Mouse (Mus musculus) small intestine, adult 2 months (tissue): ENCODE measurements around the gene Obsl1. TPM values are rescaled to one million over a fixed set of nuclear protein-coding genes. Genes with fewer than 3 reads are reported as not detected.

Source experiments
- H3K27ac ChIP-seq: fragments of 200-500 bp; 2 replicates; pipeline ENCODE4 v1.5.1; 2012; ENCODE audit warnings: low read depth, low read length, control low read depth, inconsistent platforms; ENCODE audit not compliant: insufficient read depth
- H3K27me3 ChIP-seq: fragments of 200-500 bp; 2 replicates; pipeline ENCODE4 v1.6.1; 2012; ENCODE audit warnings: mild to moderate bottlenecking, moderate library complexity, low read length, inconsistent platforms; ENCODE audit not compliant: control insufficient read depth, insufficient read depth
- H3K36me3 ChIP-seq: fragments of 200-500 bp; 2 replicates; pipeline ENCODE4 v1.6.1; 2012; ENCODE audit warnings: mild to moderate bottlenecking, low read length, control low read depth, inconsistent platforms; ENCODE audit not compliant: control insufficient read depth, insufficient read depth
- H3K4me1 ChIP-seq: fragments of 200-500 bp; 2 replicates; pipeline ENCODE4 v1.6.1; 2012; ENCODE audit warnings: low read length, inconsistent platforms, mixed read lengths; ENCODE audit not compliant: control insufficient read depth, insufficient read depth, insufficient read length
- H3K4me3 ChIP-seq: fragments of 200-500 bp; 2 replicates; pipeline ENCODE4 v1.5.1; 2012; ENCODE audit warnings: low read depth, mild to moderate bottlenecking, control low read depth, inconsistent platforms, low read length, moderate library complexity
- CTCF ChIP-seq: fragments of 200-500 bp; IDR thresholded peaks from 2 replicates; pipeline ENCODE4 v1.5.1; 2012; ENCODE audit warnings: low read depth, mild to moderate bottlenecking, control low read depth, inconsistent platforms, low read length, moderate library complexity, mixed read lengths; ENCODE audit not compliant: insufficient replicate concordance, insufficient read length; ENCODE audit errors: extremely low read depth
- POLR2A ChIP-seq: fragments of 200-500 bp; IDR thresholded peaks from 2 replicates; pipeline ENCODE4 v1.6.1; 2012; ENCODE audit warnings: low read depth, mild to moderate bottlenecking, control low read depth, inconsistent platforms, low read length, moderate library complexity
- WGBS: fragments of 180-500 bp; shearing (Covaris S2); methylation state at CpG from one replicate; pipeline ENCODE4 v1.1.7; 2018; 5-methylcytosine and 5-hydroxymethylcytosine counted together
- polyA plus RNA-seq: library from polyadenylated mRNA; depleted of rRNA; stranded (reverse); fragments of >200 nt; gene quantifications from 2 replicates; pipeline ENCODE4 v1.2.3, GENCODE M21; 2012

Gene Obsl1
- polyA plus RNA-seq, 1 experiment: 4.3 TPM

DNA sequence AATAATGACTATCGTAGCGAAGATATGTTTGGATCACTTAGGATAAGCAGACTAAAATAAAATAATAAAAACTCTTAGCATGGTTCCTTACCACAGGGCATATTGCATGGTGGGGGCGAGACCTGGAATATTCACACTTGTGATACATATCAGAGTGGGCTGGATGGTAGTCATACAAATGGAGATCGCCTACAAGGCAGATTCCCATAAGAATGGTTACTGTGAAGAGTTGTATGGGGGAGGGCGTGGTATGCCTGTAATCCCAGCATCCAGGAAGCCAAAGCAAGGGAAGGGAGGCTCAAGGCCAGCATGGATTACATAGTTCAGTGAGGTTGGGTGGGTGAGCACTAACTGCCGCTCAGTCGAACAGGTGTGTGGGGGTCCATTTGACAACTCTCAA, 25.5 kb downstream of the Obsl1 start:
- Histone ChIP-seq H3K4me1 (peaks cover 13% of the 10 kb centered on the region), H3K27me3 (peaks cover 2% of the 10 kb centered on the region; the same call in 1 of the 2 replicates), H3K36me3 (0 out of 2 replicates have a peak, but pooled peaks cover 4% of the 10 kb centered on the region), H3K4me3 (no peak overlapping the region), H3K27ac (no peak overlapping the region)
- TF ChIP-seq CTCF: no peak
- TF ChIP-seq POLR2A: no peak
- 85% methylated on average over 7 of the region's 7 CpGs for WGBS

DNA sequence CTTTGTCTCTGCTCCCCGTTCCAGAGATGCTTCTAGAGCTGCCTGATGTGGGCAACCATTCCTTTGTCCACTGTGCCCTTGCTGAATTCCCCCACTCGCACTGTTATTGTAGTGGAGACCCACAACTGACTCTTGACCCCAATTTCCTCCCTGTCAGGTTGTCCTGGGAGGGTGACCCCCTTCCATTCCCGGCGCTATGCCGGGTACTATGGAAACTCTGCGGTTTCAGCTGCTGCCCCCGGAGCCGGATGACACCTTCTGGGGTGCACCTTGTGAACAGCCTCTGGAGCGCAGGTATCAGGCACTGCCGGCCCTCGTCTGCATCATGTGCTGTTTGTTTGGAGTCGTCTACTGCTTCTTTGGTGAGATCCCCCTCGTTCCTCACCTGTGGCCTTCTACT, 26.2 kb downstream of the Obsl1 start:
- no peak overlapping the region for H3K27ac ChIP-seq

DNA sequence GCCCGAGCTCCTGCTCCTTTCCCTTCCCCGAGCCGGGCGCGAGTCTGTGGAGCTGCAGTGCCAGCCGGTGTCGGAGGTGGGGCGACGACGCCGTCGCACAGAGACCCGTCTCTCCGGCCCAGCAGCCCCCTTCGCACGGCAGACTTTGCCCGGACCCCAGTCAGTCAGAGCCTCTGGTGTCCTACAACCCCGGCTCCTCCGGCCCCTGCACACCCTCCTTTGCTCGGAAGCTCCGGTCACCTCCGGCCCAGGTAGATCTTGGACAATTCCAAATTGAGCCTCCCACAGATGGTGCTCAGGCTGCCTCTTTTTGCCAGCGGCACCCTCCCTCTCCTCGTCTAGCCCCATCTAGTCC, 26.6 kb downstream of the Obsl1 start:
- Histone ChIP-seq H3K36me3 (peaks cover 10% of the 10 kb centered on the region; the same call in 1 of the 2 replicates), H3K27me3 (peaks cover 2% of the 10 kb centered on the region; the same call in 1 of the 2 replicates), H3K4me3 (peak overlapping the region; percentile 88), H3K27ac (no peak overlapping the region), H3K4me1 (peaks cover 13% of the 10 kb centered on the region)
- TF ChIP-seq POLR2A (no peak), CTCF (no peak)
- WGBS: 2% methylated on average over 24 of the region's 24 CpGs

More for the DNA sequence above, 26.2 kb downstream of the Obsl1 start:
- TF ChIP-seq CTCF (no peak), POLR2A (no peak)
- WGBS: 27% methylated on average over 13 of the region's 13 CpGs
- Histone ChIP-seq H3K27me3 (peaks cover 2% of the 10 kb centered on the region; the same call in 1 of the 2 replicates), H3K4me3 (no peak overlapping the region), H3K36me3 (peaks cover 7% of the 10 kb centered on the region; the same call in 1 of the 2 replicates), H3K4me1 (peaks cover 13% of the 10 kb centered on the region)

DNA sequence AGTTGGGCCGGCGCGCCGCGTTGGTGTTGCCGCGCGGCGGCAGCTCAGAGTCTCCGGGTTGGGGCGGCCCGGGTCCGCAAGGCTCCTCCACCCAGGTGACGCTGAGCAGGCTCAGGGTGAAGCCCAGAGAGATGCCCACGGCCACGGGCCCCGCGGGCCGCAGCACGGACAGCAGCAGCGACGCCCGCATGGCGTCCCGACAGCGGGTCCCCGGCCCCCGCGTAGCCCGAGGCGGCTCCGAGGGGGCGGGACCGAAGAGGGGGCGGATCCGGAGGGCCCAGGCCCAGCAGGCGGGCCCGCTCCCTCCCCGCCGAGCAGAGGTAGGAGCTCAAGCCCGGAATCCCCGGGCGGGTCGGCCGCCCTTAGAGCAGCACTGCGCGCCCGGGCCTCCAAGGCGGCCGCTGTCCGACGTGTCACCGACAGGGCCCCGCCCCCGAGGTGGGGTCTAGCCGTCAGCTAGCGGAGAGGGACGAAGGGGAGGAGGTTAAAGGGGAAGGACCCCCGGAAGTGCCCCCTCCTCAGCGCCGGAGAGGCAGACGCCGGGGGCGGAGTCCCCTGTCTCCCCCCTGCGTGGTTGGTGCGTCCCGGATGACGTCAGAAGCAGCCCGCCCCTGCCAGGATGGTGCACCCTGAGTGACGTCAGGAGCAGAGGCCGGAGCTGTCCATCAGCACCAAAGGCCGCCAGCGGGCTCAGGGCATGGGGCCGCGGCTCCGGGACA, 27.2 kb downstream of the Obsl1 start, which contains the start of the genes Chpf and Tmem198:
Gene Chpf (minus strand): TSS at position 392 of the 719 bp plus-strand sequence.
Gene Tmem198 (plus strand): TSS at position 617 of the 719 bp plus-strand sequence.
- H3K4me1 ChIP-seq: peaks cover 13% of the 10 kb centered on the region
- peaks cover 2% of the 10 kb centered on the region; the same call in 1 of the 2 replicates for H3K27me3 ChIP-seq
- under 1% methylated on average over 76 of the region's 76 CpGs for WGBS
- peak within 1 kb of the TSS; percentile 88 for H3K4me3 ChIP-seq
- TF ChIP-seq POLR2A: peak; percentile 31; the same call in 1 of the 2 replicates
- TF ChIP-seq CTCF: no peak
- H3K27ac ChIP-seq: peak within 1 kb of the TSS; percentile 63
- peaks cover 12% of the 10 kb centered on the region; the same call in 1 of the 2 replicates for H3K36me3 ChIP-seq

DNA sequence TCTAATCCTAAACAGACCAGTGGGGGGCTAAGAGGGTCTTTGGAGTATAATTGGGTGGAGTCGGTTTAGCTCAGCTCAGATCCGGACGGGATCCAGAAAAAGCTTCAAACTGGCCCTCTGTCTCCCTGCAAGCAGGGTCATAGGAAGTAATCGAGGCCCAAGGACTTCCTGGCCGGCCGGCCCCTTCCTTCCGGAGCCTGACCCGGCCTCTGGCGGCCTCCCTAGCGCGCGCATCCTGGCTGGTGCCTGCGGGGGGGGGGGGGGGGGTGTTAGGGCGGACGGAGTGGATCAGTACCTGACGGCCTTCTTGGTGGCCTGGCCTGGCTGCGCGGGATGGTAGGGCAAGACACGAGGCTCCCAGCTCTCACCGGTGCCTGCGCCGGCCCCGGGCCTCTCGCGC, 27.8 kb downstream of the Obsl1 start:
- Histone ChIP-seq H3K27ac (peak overlapping the region; percentile 63; the same call in 1 of the 2 replicates), H3K4me3 (peak overlapping the region; percentile 88), H3K36me3 (peaks cover 13% of the 10 kb centered on the region; the same call in 1 of the 2 replicates), H3K4me1 (peaks cover 13% of the 10 kb centered on the region), H3K27me3 (peaks cover 2% of the 10 kb centered on the region; the same call in 1 of the 2 replicates)
- TF ChIP-seq POLR2A (no peak), CTCF (no peak)
- WGBS: 1% methylated on average over 25 of the region's 25 CpGs

DNA sequence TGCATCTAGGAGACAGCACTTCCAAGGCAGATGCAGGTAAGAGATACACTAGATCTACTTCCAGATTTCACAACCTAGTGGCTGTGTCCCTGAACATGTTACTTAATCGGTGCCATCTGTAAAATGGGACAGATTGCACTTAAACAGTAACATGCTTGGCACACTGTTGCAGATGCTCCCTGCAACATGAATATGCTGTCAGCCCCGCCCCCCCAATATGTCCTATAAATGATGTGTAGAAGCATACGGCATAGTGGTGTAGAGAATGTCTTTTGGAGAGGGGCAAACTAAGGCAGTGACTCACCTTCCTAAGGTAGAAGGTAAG, 28.3 kb downstream of the Obsl1 start:
- H3K27me3 ChIP-seq: peaks cover 2% of the 10 kb centered on the region; the same call in 1 of the 2 replicates
- 42% methylated on average over 3 of the region's 3 CpGs for WGBS
- H3K36me3 ChIP-seq: peaks cover 13% of the 10 kb centered on the region; the same call in 1 of the 2 replicates
- H3K4me3 ChIP-seq: no peak overlapping the region
- TF ChIP-seq CTCF (no peak), POLR2A (no peak)
- H3K4me1 ChIP-seq: peaks cover 13% of the 10 kb centered on the region
- no peak overlapping the region for H3K27ac ChIP-seq

DNA sequence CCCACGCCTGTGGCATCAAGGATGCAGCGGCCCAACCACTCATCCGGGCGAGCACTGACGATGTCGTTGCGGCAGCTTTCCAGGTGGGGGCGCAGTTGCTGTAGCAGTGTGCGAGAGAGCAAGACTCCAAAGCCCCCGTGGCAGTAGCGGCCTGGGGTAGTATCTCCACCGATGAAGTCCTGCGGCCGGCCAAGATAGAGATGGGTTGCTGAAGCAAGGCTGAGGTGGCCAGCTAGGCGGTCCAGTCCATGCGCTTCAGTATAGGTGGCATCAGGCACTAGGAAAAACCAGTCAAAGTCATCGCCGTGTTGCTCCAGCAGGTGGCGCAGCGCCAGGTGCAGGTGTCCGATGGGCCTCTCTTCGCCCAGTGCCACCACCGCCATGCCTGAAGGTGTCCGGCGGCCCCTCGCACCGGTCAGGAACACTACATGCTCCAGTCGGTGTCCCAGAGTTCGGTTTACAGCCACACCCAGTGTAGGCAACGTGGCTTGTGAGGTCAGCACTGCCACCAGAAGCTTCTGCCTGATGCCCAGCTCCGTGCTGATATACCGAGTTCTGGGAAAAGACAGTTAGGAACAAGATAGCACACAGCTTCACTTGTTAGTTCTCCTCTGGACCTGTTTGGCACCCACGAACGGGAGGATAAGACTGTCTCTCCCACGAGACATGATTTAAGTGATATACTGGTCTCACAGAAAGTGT, 28.8 kb downstream of the Obsl1 start:
- no peak for TF ChIP-seq POLR2A
- TF ChIP-seq CTCF: peak; percentile 93
- Histone ChIP-seq H3K27me3 (no peaks in the 10 kb centered on the region; the same call in 1 of the 2 replicates), H3K4me3 (peak overlapping the region; percentile 24), H3K27ac (no peak overlapping the region), H3K4me1 (peaks cover 13% of the 10 kb centered on the region), H3K36me3 (peaks cover 13% of the 10 kb centered on the region; the same call in 1 of the 2 replicates)
- WGBS: 13% methylated on average over 35 of the region's 35 CpGs
